Mouse (Mus musculus): ENCODE results near the gene Cacna2d3.

Gene Cacna2d3

GRCm38 (mm10) chr14:28954086-28954485 is 767.6 kb downstream of the Cacna2d3 start:
- DNase-seq (ENCODE audit: extremely low read depth, low read depth, low spot score), result no peak

DNA sequence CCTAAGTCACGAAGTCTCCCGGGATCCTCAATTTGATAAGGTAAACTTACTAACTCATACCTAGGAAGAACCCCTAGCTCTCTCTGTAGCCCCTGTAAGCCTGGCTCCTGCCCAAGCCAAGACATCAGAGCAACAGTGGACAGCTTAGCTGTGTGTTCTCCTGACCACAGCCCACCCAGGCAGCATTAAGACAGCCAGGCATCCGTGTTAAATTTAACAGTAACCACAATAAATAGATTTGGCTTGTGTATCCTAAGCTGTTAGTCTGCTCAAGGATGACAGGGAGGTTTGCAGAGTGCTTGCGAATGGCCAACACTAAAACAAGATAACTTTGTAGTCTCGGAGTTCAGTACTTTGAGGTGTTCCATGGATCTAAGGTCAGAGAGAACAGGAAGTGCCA is 768.3 kb downstream of the Cacna2d3 start:
- no peak for DNase-seq (ENCODE audit: extremely low read depth, low read depth, low spot score)

DNA sequence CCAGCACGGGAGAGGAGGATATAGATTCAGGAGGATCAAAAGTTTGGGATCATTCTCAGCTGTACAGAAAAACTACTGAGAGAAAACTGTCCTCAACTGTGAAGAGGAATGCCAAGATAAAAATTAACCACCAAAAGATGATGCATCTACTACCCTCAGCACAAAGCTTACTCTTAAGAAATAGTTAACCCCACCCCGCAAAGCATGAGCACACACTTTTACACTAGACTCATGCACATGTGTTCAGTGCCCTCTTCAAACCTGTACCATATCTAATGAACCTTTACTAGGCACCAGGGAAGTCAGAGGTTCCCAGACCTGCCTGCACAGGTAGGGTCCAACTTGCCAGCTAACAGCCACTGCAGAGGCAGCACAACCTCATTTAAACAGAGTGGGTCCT is 771.2 kb downstream of the Cacna2d3 start:
- DNase-seq (ENCODE audit: extremely low read depth, low read depth, low spot score), result no peak

- no peak for DNase-seq (ENCODE audit: extremely low read depth, low read depth, low spot score)
Observed at GRCm38 (mm10) chr14:28949785-28950184, 771.9 kb downstream of the Cacna2d3 start.

GRCm38 (mm10) chr14:28948019-28948850 is 773.4 kb downstream of the Cacna2d3 start:
- DNase-seq (ENCODE audit: extremely low read depth, low read depth, low spot score), result no peak

DNA sequence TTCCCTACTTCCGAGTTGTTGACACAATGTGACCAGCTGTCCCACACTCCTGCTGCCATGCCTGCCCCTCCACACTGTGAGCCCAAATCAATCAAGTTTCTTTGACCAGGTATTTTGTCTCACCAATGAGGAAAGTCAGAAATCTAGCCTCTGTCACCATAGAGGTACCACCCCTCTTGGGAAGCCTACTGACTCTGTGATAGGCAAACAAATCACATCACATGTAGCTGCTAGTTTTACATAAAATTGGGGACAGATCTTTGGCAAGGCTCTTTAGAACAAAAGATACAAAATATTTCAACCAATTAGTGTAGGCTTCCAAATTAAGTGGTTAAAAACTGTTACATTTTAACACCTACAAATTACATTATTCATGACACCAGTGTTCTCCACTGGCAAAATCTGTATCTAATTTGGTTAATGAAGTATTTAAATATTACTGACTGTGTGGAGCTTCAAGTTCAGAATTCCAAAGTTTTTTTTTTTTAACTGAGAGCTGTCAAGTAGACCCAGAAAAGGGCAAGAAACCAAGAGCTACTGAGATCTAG is 788.8 kb downstream of the Cacna2d3 start:
- DNase-seq (ENCODE audit: extremely low read depth, low read depth, low spot score), result no peak

- DNase-seq (ENCODE audit: extremely low read depth, low read depth, low spot score), result no peak
Observed at GRCm38 (mm10) chr14:28923180-28923961, 798.3 kb downstream of the Cacna2d3 start.

DNA sequence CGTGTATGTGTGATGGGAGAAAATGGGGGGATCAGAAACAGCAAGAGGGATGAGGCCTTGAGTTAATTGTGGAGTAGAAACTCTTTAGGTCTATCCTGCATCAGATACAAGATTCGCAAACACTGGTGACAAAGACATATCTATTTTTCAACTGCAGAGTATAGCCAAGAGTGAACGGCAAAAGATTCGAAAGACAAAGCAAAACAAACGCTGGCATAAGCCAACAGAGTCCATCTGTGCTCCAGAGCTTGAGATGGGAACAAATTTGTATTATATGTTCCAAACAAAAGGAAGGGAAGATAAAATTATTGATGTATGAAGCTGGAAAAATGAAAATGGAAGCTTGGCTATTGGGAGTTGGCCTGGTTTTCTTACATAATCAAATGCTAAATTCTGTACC is 802.8 kb downstream of the Cacna2d3 start:
- no peak for DNase-seq (ENCODE audit: extremely low read depth, low read depth, low spot score)

DNA sequence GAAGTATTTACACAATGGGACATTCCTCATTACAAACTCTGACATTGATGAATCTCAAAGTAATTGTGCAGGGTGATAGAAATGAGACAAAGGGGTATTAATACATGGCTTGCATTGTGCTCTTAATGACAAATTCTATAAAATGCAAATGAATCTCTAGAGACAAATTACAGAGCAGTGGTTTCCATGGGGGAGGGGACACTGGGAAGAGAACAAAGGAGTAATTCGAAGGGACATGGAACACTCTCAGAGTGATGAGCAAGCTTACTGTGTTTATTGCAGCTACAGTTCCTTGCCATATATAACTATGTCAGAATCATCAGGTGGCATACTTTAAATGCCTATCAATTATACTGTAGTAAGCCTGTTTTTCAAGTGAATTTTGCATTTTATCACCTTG is 806.7 kb downstream of the Cacna2d3 start:
- DNase-seq (ENCODE audit: extremely low read depth, low read depth, low spot score), result no peak

- DNase-seq (ENCODE audit: extremely low read depth, low read depth, low spot score), result no peak
Observed at GRCm38 (mm10) chr14:28907659-28908058, 814.0 kb downstream of the Cacna2d3 start.

- DNase-seq (ENCODE audit: extremely low read depth, low read depth, low spot score), result no peak
Observed at GRCm38 (mm10) chr14:28892530-28892929, 829.1 kb downstream of the Cacna2d3 start.

DNA sequence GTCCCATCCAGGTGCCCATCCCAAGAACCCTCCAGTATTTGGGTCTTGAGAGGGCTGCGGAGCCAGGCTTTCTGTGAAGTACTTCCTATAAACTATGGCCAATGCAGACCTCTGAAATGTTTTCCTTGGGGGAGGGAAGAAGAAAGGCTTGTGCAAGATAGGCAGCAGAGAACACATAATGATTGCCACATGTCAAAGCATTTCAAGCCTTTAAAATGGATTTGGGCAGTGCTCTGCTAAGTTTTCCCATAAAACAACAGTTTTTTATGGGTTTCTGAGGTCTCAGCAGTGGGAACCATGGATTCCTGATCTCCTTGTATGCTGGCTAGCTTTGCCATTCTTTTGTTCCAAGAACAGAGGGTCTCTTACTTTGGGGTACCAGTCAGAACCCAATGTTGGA is 834.3 kb downstream of the Cacna2d3 start:
- DNase-seq (ENCODE audit: extremely low read depth, low read depth, low spot score), result no peak

DNA sequence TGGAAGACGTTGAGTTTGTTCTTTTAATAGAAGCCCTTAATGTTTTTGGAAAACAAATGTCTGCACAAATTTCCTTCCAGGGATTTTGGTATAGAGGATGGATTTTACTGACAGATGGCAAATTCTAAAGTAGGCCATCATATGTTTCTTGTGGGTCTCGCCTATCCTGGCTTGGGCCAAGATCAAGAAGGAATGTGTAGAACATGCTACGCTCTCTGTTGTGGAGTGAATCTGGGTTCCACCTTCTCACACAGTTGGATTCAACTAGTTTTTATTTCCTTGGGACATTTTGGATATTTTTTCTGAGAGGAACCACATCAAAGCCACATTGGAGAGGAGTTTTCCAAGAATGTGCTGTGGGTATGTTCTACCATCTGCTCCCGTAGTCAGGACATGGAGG is 835.0 kb downstream of the Cacna2d3 start:
- DNase-seq (ENCODE audit: extremely low read depth, low read depth, low spot score), result no peak

DNA sequence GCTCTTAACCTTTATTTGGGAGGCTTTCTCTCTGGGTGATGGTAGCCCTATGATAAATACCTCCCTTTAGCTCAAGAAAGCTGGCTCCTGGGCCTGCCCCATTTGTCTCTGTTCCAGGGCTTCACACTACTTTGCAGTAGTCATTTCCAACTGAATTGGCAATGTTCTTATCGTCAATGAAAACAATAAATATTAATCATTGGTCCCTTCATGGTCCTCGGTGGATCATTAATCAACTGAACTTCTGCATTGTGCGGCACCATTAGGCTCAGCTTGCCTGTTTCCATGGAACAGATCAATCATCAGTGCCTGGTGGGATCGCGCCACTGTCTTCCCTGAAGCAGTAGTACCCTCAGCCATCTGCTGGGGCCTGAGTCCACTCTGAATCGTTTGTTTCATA is 850.7 kb downstream of the Cacna2d3 start:
- DNase-seq (ENCODE audit: extremely low read depth, low read depth, low spot score), result no peak

DNA sequence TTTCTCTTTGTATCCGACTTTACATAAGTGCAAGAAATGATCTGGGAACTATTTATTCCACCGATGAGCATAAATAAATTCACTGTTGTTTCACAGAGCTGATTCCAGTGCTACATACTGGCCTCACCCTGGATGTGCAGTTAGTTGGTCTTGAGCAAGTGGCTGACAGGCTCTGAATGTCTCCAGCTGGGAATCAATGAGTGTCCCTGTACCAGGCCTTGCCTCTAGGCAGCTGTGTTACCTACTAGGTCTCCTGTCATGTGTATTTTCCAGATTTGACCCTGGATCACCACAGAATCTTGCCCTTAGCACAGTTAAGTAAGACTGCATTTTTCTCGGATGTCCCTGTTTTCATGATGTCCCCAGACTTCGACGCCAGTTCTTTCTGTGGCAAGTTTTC is 851.3 kb downstream of the Cacna2d3 start:
- no peak for DNase-seq (ENCODE audit: extremely low read depth, low read depth, low spot score)

GRCm38 (mm10) chr14:28864925-28865324 is 856.7 kb downstream of the Cacna2d3 start:
- no peak for DNase-seq (ENCODE audit: extremely low read depth, low read depth, low spot score)

GRCm38 (mm10) chr14:28861142-28861541 is 860.5 kb downstream of the Cacna2d3 start:
- DNase-seq (ENCODE audit: extremely low read depth, low read depth, low spot score), result no peak

Data from fat pad, adult 2 months (tissue).